Mouse (Mus musculus) forebrain, embryonic 10.5 days (tissue): ENCODE results near the gene Chd1. TPM values are rescaled to one million over a fixed set of nuclear protein-coding genes. Genes with fewer than 3 reads are reported as not detected.
"Not testable (repeated sequence)": the region's sequence is repeated elsewhere in the genome, so short reads cannot be mapped to it uniquely, and the experiment has no call there.

Experiments used
- DNase-seq: peaks from one replicate; pipeline ENCODE4 v3.0.0-alpha.2; 2017; ENCODE audit warnings: low spot score; ENCODE audit errors: extremely low spot score
- H3K27ac ChIP-seq: fragments of 300-500 bp; sonication (generic); 2 replicates; pipeline ENCODE4 v1.5.1; 2016; ENCODE audit warnings: mild to moderate bottlenecking
- H3K27me3 ChIP-seq: fragments of 300-500 bp; sonication (generic); 2 replicates; pipeline ENCODE4 v1.6.1; 2016; ENCODE audit warnings: mild to moderate bottlenecking; ENCODE audit not compliant: poor library complexity, severe bottlenecking
- H3K36me3 ChIP-seq: fragments of 300-500 bp; sonication (generic); replicated peaks from 2 replicates; pipeline ENCODE4 v1.6.1; 2016; ENCODE audit warnings: mild to moderate bottlenecking, moderate library complexity
- H3K4me1 ChIP-seq: fragments of 300-500 bp; sonication (generic); 2 replicates; pipeline ENCODE4 v1.6.1; 2016
- H3K4me3 ChIP-seq: fragments of 300-500 bp; sonication (generic); 2 replicates; pipeline ENCODE4 v1.5.1; 2016; ENCODE audit warnings: mild to moderate bottlenecking, moderate library complexity
- H3K9me3 ChIP-seq: fragments of 300-500 bp; sonication (generic); 2 replicates; pipeline ENCODE4 v1.6.1; 2016; ENCODE audit warnings: mild to moderate bottlenecking, moderate library complexity
- WGBS: fragments of 180-500 bp; shearing (Covaris S2); methylation state at CpG from one replicate; pipeline ENCODE4 v1.1.7; 2016; 5-methylcytosine and 5-hydroxymethylcytosine counted together
- polyA plus RNA-seq: library from polyadenylated mRNA; unstranded; fragments of >200 nt; fragmentation: Nextera tagmentation; extraction: Ambion mirVana; gene quantifications from 2 replicates; pipeline ENCODE4 v1.2.1, GENCODE M21; 2016

Gene Chd1
- polyA plus RNA-seq, 1 experiment from 2014 or later = 33.0 TPM

GRCm38 (mm10) chr17:15746696-15747095 lies 41.9 kb downstream of the Chd1 start:
- H3K27me3 ChIP-seq = no peaks in the 10 kb centered on the region
- DNase-seq = no peak
- 89% methylated on average over 11 of the region's 11 CpGs for WGBS
- H3K4me1 ChIP-seq = no peaks in the 10 kb centered on the region
- H3K9me3 ChIP-seq = no peaks in the 10 kb centered on the region
- H3K36me3 ChIP-seq = peaks cover 98% of the 10 kb centered on the region
- no peak overlapping the region for H3K4me3 ChIP-seq
- no peak overlapping the region for H3K27ac ChIP-seq

GRCm38 (mm10) chr17:15748022-15748421 lies 43.3 kb downstream of the Chd1 start:
- Histone ChIP-seq H3K27ac (no peak overlapping the region), H3K36me3 (peaks cover 98% of the 10 kb centered on the region), H3K4me1 (no peaks in the 10 kb centered on the region), H3K27me3 (no peaks in the 10 kb centered on the region), H3K9me3 (no peaks in the 10 kb centered on the region), H3K4me3 (no peak overlapping the region)
- WGBS = 95% methylated on average over 6 of the region's 6 CpGs
- DNase-seq = no peak

- H3K9me3 ChIP-seq, DNase-seq, H3K27me3 ChIP-seq, H3K4me3 ChIP-seq, H3K4me1 ChIP-seq, H3K27ac ChIP-seq: not testable (repeated sequence)
- WGBS = 94% methylated on average over 5 of the region's 5 CpGs
- H3K36me3 ChIP-seq = peaks cover 99% of the 10 kb centered on the region
Observed at GRCm38 (mm10) chr17:15751264-15751663, 46.5 kb downstream of the Chd1 start.

- Histone ChIP-seq H3K4me3 (no peak overlapping the region), H3K9me3 (no peaks in the 10 kb centered on the region), H3K4me1 (no peaks in the 10 kb centered on the region), H3K27ac (no peak overlapping the region), H3K36me3 (peaks cover 96% of the 10 kb centered on the region), H3K27me3 (no peaks in the 10 kb centered on the region)
- WGBS = 93% methylated on average over 8 of the region's 8 CpGs
- DNase-seq = no peak
Observed at GRCm38 (mm10) chr17:15761191-15761590, 56.4 kb downstream of the Chd1 start.

- Histone ChIP-seq H3K4me1 (no peaks in the 10 kb centered on the region), H3K36me3 (peaks cover 86% of the 10 kb centered on the region), H3K9me3 (no peaks in the 10 kb centered on the region), H3K4me3 (no peak overlapping the region), H3K27me3 (no peaks in the 10 kb centered on the region), H3K27ac (no peak overlapping the region)
- WGBS = 88% methylated on average over 7 of the region's 7 CpGs
- DNase-seq = no peak
Observed at GRCm38 (mm10) chr17:15769081-15769724, 64.4 kb downstream of the Chd1 start.

GRCm38 (mm10) chr17:15773956-15774355 lies 69.2 kb downstream of the Chd1 start:
- Histone ChIP-seq H3K27me3 (no peaks in the 10 kb centered on the region), H3K36me3 (peaks cover 38% of the 10 kb centered on the region), H3K27ac (no peak overlapping the region), H3K4me3 (no peak overlapping the region), H3K9me3 (no peaks in the 10 kb centered on the region), H3K4me1 (no peaks in the 10 kb centered on the region)
- 93% methylated on average over 6 of the region's 6 CpGs for WGBS
- DNase-seq = no peak

GRCm38 (mm10) chr17:15774565-15775215 lies 69.9 kb downstream of the Chd1 start:
- no peaks in the 10 kb centered on the region for H3K4me1 ChIP-seq
- H3K36me3 ChIP-seq = peaks cover 31% of the 10 kb centered on the region
- no peaks in the 10 kb centered on the region for H3K27me3 ChIP-seq
- DNase-seq = no peak
- no peak overlapping the region for H3K4me3 ChIP-seq
- WGBS = 88% methylated on average over 5 of the region's 5 CpGs
- H3K9me3 ChIP-seq = no peaks in the 10 kb centered on the region
- H3K27ac ChIP-seq = no peak overlapping the region

GRCm38 (mm10) chr17:15776349-15776748 lies 71.6 kb downstream of the Chd1 start:
- Histone ChIP-seq H3K27me3 (no peaks in the 10 kb centered on the region), H3K36me3 (peaks cover 14% of the 10 kb centered on the region), H3K27ac (no peak overlapping the region), H3K4me1 (no peaks in the 10 kb centered on the region), H3K9me3 (no peaks in the 10 kb centered on the region), H3K4me3 (no peak overlapping the region)
- WGBS = 77% methylated on average over 5 of the region's 5 CpGs
- DNase-seq = no peak

- 81% methylated on average over 6 of the region's 6 CpGs for WGBS
- H3K4me1 ChIP-seq = no peaks in the 10 kb centered on the region
- H3K4me3 ChIP-seq = no peak overlapping the region
- H3K27ac ChIP-seq = no peak overlapping the region
- DNase-seq = no peak
- no peaks in the 10 kb centered on the region for H3K9me3 ChIP-seq
- no peaks in the 10 kb centered on the region for H3K36me3 ChIP-seq
- no peaks in the 10 kb centered on the region for H3K27me3 ChIP-seq
Observed at GRCm38 (mm10) chr17:15777979-15778378, 73.2 kb downstream of the Chd1 start.

- Histone ChIP-seq H3K4me3 (no peak overlapping the region), H3K9me3 (no peaks in the 10 kb centered on the region), H3K4me1 (no peaks in the 10 kb centered on the region), H3K27ac (no peak overlapping the region), H3K36me3 (no peaks in the 10 kb centered on the region), H3K27me3 (no peaks in the 10 kb centered on the region)
- DNase-seq = no peak
- WGBS = 28% methylated on average over 3 of the region's 3 CpGs
Observed at GRCm38 (mm10) chr17:15787036-15787435, 82.3 kb downstream of the Chd1 start.

- H3K27me3 ChIP-seq = no peaks in the 10 kb centered on the region
- no peak for DNase-seq
Observed at GRCm38 (mm10) chr17:15790716-15791115, 85.9 kb downstream of the Chd1 start.

GRCm38 (mm10) chr17:15799195-15799793 lies 94.5 kb downstream of the Chd1 start:
- WGBS = 81% methylated on average over 3 of the region's 3 CpGs
- no peak overlapping the region for H3K4me3 ChIP-seq
- H3K4me1 ChIP-seq = no peaks in the 10 kb centered on the region
- H3K27me3 ChIP-seq = no peaks in the 10 kb centered on the region
- H3K36me3 ChIP-seq = 0 out of 2 replicates have a peak, but pooled peaks cover 2% of the 10 kb centered on the region
- H3K9me3 ChIP-seq = no peaks in the 10 kb centered on the region
- no peak for DNase-seq
- H3K27ac ChIP-seq = no peak overlapping the region

More at GRCm38 (mm10) chr17:15790716-15791115, 85.9 kb downstream of the Chd1 start:
- no peak overlapping the region for H3K4me3 ChIP-seq
- H3K4me1 ChIP-seq = no peaks in the 10 kb centered on the region
- WGBS = 86% methylated on average over 8 of the region's 8 CpGs
- no peaks in the 10 kb centered on the region for H3K36me3 ChIP-seq
- no peaks in the 10 kb centered on the region for H3K9me3 ChIP-seq
- no peak overlapping the region for H3K27ac ChIP-seq
